Mouse (Mus musculus) heart, adult 2 months (tissue): ENCODE data around the gene Fbxo9.

Experiments
- CTCF ChIP-seq: fragments of 200-600 bp; IDR thresholded peaks from 2 replicates; pipeline ENCODE4 v1.8.1; 2022; ENCODE audit warnings: antibody characterized with exemption, mild to moderate bottlenecking, moderate library complexity
- POLR2A ChIP-seq: fragments of 200-500 bp; IDR thresholded peaks from 2 replicates; pipeline ENCODE4 v1.6.1; 2011; ENCODE audit warnings: mild to moderate bottlenecking, low read depth, low read length, control low read depth; ENCODE audit not compliant: insufficient read depth

- TF ChIP-seq CTCF (no peak), POLR2A (no peak)
These were observed 13.1 kb upstream of the Fbxo9 start for GRCm38 (mm10) chr9:78121985-78122384.
